Mouse (Mus musculus): ENCODE measurements around the gene Il10.

Gene Il10

GRCm38 (mm10) chr1:131049361-131049806, 29.7 kb downstream of the Il10 start:
- no peak for DNase-seq (ENCODE audit: low spot score in 2 of 2)

- no peak for DNase-seq (ENCODE audit: low spot score in 2 of 2)
Measured at GRCm38 (mm10) chr1:131050011-131050410, 30.4 kb downstream of the Il10 start.

- DNase-seq (ENCODE audit: low spot score in 2 of 2): no peak
Measured at GRCm38 (mm10) chr1:131050617-131051016, 31.0 kb downstream of the Il10 start.

DNA sequence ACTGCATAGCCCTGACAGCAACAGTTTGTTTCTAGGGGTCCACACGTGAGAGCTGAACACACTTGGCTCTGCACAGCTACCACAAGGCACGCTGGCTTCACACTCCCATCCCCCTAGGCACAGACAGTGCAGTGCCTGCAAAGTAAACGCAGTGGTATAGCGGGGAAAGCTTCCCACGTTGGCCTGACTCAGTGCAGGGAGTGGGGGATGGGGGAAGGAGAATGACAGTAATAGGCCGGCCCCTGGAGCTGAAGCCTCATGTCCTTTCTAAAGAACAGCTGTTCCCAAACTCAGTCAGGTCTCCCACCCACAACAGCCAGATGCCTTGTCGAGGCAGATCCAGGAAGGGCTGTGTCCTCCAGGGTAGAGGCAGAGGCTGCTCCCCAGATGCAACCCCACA, 31.4 kb downstream of the Il10 start:
- no peak for DNase-seq (ENCODE audit: low spot score in 2 of 2)

DNA sequence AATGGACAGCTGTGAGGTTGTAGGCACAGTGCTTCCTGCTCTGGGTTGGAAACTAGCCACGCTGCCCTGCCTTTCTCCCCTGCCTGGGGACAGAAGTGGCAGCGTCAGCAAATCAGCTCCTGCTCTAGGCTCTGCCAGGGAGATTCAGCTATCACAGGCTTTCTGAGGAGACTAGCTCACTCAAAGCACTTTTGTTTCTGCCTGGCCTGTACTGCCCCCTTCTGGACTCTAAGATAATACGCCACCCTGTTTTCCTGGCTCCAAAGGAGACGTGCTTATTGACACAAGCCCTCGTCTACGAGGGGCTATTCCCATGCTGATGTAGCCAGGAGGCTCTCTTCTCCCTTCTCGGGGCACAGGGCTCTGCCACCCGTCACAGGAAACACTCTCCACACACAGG, 33.6 kb downstream of the Il10 start:
- DNase-seq (ENCODE audit: low spot score in 2 of 2): peak; percentile 85 to 86

DNA sequence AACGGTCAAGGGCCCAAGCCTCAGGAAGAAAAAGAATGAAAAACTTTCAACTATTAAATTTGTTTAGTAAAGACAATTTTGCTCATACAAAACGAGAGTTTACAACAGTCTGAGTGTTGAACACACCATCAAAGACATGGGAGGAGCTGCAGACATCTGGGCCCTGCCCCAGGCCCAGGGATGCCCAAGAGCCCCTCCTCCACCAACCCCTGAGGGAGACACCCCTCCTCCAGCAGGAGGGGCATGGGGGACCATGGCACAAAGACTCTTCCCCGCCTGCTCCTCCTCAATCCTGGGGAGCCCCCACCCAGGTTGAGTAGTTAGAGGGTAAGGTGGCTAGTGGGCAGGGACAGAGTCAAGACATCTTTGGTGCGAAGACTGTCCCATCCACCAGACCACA, 34.0 kb downstream of the Il10 start:
- no peak for DNase-seq (ENCODE audit: low spot score in 2 of 2)

GRCm38 (mm10) chr1:131054251-131054650, 34.6 kb downstream of the Il10 start:
- DNase-seq (ENCODE audit: low spot score in 2 of 2): no peak

DNA sequence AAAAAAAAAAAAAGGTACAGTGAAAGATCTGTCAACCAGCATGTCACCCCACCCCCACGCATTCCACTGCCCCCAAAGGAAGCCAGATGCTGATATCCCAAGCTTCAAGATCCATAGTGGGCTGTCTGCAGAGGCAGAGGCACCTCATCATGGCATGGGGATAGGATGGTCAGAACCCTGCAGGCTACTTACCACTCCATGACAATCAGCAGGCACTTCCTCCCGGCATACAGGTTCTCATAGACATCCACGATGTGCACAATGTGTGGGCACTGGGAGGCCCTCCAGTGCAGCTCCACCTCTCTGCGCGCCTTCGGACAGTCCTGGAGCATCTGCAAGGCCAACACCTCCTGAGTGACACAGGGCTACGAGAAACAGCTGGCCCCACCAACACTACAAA, 38.8 kb downstream of the Il10 start:
- no peak for DNase-seq (ENCODE audit: low spot score in 2 of 2)

- DNase-seq (ENCODE audit: low spot score in 2 of 2): no peak
Measured at GRCm38 (mm10) chr1:131059411-131059810, 39.8 kb downstream of the Il10 start.

- DNase-seq (ENCODE audit: low spot score in 2 of 2): no peak
Measured at GRCm38 (mm10) chr1:131059841-131060240, 40.2 kb downstream of the Il10 start.

DNA sequence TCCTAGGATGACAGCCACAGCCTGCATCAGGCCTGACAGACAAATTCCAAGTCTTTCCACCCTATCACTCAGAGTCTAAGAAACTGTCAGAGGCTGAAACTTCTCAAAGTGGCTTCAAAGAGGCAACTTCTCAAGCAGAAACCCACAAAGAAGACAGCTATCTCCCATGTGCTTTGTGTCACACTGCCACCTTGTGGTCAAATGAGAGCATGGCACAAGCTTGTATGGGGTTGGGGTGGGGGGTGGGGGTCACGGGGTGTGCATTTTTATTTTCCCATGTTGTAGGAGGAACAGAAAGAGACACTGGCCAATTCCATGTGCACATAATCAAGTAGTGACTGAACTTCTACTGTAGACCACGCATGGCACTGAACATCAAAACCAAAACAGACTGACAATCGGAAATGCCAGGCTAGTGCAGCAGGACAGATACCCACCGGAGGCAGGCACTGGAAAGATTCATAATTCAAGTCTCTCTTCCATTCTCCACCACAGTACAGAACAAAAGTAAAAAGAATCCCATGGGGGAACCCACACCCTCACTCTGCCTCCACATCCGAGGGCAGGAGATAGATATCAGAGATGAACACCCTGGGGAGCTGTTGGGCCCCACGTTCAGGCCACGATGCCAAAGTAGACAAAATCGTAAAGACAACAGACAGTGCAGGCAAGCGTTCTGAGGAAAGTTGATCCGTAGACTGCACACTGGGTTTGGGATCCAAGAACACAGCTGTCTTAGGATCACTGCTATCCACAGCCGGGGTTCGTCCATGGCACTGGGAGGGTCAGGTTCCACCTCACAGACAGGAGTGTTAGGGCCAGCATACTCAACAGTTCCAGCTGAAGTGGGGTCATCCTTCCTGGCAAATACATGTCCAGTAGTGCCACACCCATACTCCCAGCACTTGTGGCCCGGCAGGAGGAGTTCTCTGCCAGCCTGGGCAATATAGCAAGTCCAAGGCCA, 40.9 kb downstream of the Il10 start:
- DNase-seq (ENCODE audit: low spot score in 2 of 2): peak in 1 of 2 experiments; percentile 59

- DNase-seq (ENCODE audit: low spot score in 2 of 2): no peak
Measured at GRCm38 (mm10) chr1:131061740-131062254, 42.2 kb downstream of the Il10 start.

- DNase-seq (ENCODE audit: low spot score in 2 of 2): peak; percentile 48 to 67
Measured at GRCm38 (mm10) chr1:131062821-131063220, 43.2 kb downstream of the Il10 start.

- DNase-seq (ENCODE audit: low spot score in 2 of 2): no peak
Measured at GRCm38 (mm10) chr1:131064202-131064601, 44.6 kb downstream of the Il10 start.

GRCm38 (mm10) chr1:131068011-131068727, 48.5 kb downstream of the Il10 start:
- DNase-seq (ENCODE audit: low spot score in 2 of 2): no peak

- no peak for DNase-seq (ENCODE audit: low spot score in 2 of 2)
Measured at GRCm38 (mm10) chr1:131069010-131069409, 49.4 kb downstream of the Il10 start.

- no peak for DNase-seq (ENCODE audit: low spot score in 2 of 2)
Measured at GRCm38 (mm10) chr1:131072376-131072990, 52.8 kb downstream of the Il10 start.

DNA sequence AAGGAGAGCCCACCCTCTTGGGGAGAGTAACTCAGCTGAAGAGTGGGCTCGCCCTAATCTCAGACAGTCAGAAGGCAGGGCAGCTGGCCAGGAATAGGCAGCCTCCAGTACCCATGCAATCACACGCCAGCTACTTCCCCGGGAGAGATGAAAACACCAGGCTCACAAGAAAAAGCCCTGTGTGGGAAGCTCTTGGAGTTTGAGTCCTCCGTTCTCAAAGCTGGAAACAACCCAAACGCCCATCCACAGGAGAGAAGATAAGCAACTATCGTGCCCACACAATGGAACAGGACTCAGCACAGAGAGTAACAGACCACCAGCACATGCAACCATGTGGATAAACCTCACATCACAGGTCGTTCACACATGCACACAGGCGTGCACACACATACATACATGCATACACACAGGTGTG, 54.9 kb downstream of the Il10 start:
- peak; percentile 82 to 85 for DNase-seq (ENCODE audit: low spot score in 2 of 2)
